Mouse (Mus musculus) hindbrain, embryonic 14.5 days (tissue): Measurements from ENCODE around the gene Rplp2. TPM values are rescaled to one million over a fixed set of nuclear protein-coding genes. Genes with fewer than 3 reads are reported as not detected.

Source experiments
- ATAC-seq: fragments of 200-750 bp; cut with Nextera tagmentation; 2 replicates; pipeline ENCODE4 v1.8.0; 2017; ENCODE audit warnings: moderate number of reproducible peaks, mild to moderate bottlenecking, moderate TSS enrichment, moderate library complexity; ENCODE audit not compliant: low FRiP score
- DNase-seq: peaks from one replicate; pipeline ENCODE4 v3.0.0-alpha.2; 2015; ENCODE audit warnings: low spot score
- H3K27ac ChIP-seq: fragments of 300-500 bp; sonication (generic); 2 replicates; pipeline ENCODE4 v1.5.1; 2014; ENCODE audit warnings: mild to moderate bottlenecking, moderate library complexity
- H3K27me3 ChIP-seq: fragments of 300-500 bp; sonication (generic); 2 replicates; pipeline ENCODE4 v1.6.1; 2014; ENCODE audit warnings: mild to moderate bottlenecking, low read length, mixed read lengths; ENCODE audit not compliant: control insufficient read depth, insufficient read depth
- H3K36me3 ChIP-seq: fragments of 300-500 bp; sonication (generic); replicated peaks from 2 replicates; pipeline ENCODE4 v1.6.1; 2014; ENCODE audit not compliant: control insufficient read depth, insufficient read depth
- H3K4me1 ChIP-seq: fragments of 300-500 bp; sonication (generic); replicated peaks from 2 replicates; pipeline ENCODE4 v1.6.1; 2014; ENCODE audit warnings: antibody characterized with exemption, low read length, mixed read lengths; ENCODE audit not compliant: control insufficient read depth, insufficient read depth
- H3K4me2 ChIP-seq: fragments of 300-500 bp; sonication (generic); replicated peaks from 2 replicates; pipeline ENCODE4 v1.6.1; 2014; ENCODE audit warnings: mild to moderate bottlenecking, moderate library complexity
- H3K4me3 ChIP-seq: fragments of 300-500 bp; sonication (generic); replicated peaks from 2 replicates; pipeline ENCODE4 v1.5.1; 2014; ENCODE audit warnings: mild to moderate bottlenecking, low read length
- H3K9ac ChIP-seq: fragments of 300-500 bp; sonication (generic); 2 replicates; pipeline ENCODE4 v1.6.1; 2014
- H3K9me3 ChIP-seq: fragments of 300-500 bp; sonication (generic); 2 replicates; pipeline ENCODE4 v1.6.1; 2016; ENCODE audit warnings: low read length; ENCODE audit not compliant: control insufficient read depth
- WGBS: fragments of 180-500 bp; shearing (Covaris S2); extraction: QIAGEN DNeasy Blood & Tissue Kit; methylation state at CpG from one replicate; pipeline ENCODE4 v1.1.7; 2014; 5-methylcytosine and 5-hydroxymethylcytosine counted together
- polyA plus RNA-seq: library from polyadenylated mRNA; unstranded; fragments of >200 nt; fragmentation: Nextera tagmentation; extraction: Ambion mirVana; gene quantifications from 2 replicates; pipeline ENCODE4 v1.2.1, GENCODE M21; 2014

Gene Rplp2
- polyA plus RNA-seq, 1 experiment from 2014 or later = 782 TPM

- Histone ChIP-seq H3K4me2 (peak overlapping the region; percentile 90), H3K9me3 (no peaks in the 10 kb centered on the region), H3K9ac (peak overlapping the region; percentile 76; the same call in 1 of the 2 replicates), H3K27me3 (no peaks in the 10 kb centered on the region), H3K27ac (no peak overlapping the region), H3K36me3 (peaks cover 29% of the 10 kb centered on the region), H3K4me3 (peak overlapping the region; percentile 46), H3K4me1 (peaks cover 25% of the 10 kb centered on the region)
- ATAC-seq = no peak
- 69% methylated on average over 9 of the region's 9 CpGs for WGBS
- no peak for DNase-seq
These were observed 11.2 kb upstream of the Rplp2 start for GRCm38 (mm10) chr7:141435856-141436522.

GRCm38 (mm10) chr7:141436523-141436892, 10.7 kb upstream of the Rplp2 start:
- ATAC-seq = no peak
- Histone ChIP-seq H3K9ac (peak overlapping the region; percentile 76), H3K27ac (no peak overlapping the region; the same call in 1 of the 2 replicates), H3K4me3 (peak overlapping the region; percentile 60), H3K4me1 (peaks cover 25% of the 10 kb centered on the region), H3K36me3 (peaks cover 24% of the 10 kb centered on the region), H3K9me3 (no peaks in the 10 kb centered on the region), H3K4me2 (peak overlapping the region; percentile 90), H3K27me3 (no peaks in the 10 kb centered on the region)
- 56% methylated on average over 2 of the region's 2 CpGs for WGBS
- DNase-seq = no peak

- DNase-seq (peak; percentile 81), ATAC-seq (peak; percentile 78)
- Histone ChIP-seq H3K36me3 (peaks cover 15% of the 10 kb centered on the region), H3K27me3 (no peaks in the 10 kb centered on the region), H3K9me3 (no peaks in the 10 kb centered on the region), H3K9ac (peak within 1 kb of the TSS; percentile 76), H3K27ac (peak within 1 kb of the TSS; percentile 71), H3K4me3 (peak within 1 kb of the TSS; percentile 60), H3K4me1 (peaks cover 25% of the 10 kb centered on the region), H3K4me2 (peak within 1 kb of the TSS; percentile 90)
- 5% methylated on average over 52 of the region's 53 CpGs for WGBS
These were observed 9.7 kb upstream of the Rplp2 start, which contains the start of gene Slc25a22 for GRCm38 (mm10) chr7:141437178-141438120. Slc25a22 (minus strand) TSS chr7:141437892.

GRCm38 (mm10) chr7:141438201-141438968, 8.8 kb upstream of the Rplp2 start:
- Histone ChIP-seq H3K4me1 (peaks cover 28% of the 10 kb centered on the region), H3K27ac (peak overlapping the region; percentile 71; the same call in 1 of the 2 replicates), H3K4me2 (peak overlapping the region; percentile 90; the same call in 1 of the 2 replicates), H3K9me3 (no peaks in the 10 kb centered on the region), H3K4me3 (no peak overlapping the region), H3K27me3 (no peaks in the 10 kb centered on the region), H3K36me3 (peaks cover 6% of the 10 kb centered on the region), H3K9ac (0 out of 2 replicates have a peak overlapping the region, but pooled peaks have one; percentile 76)
- DNase-seq (no peak), ATAC-seq (no peak)
- WGBS = 93% methylated on average over 12 of the region's 12 CpGs

GRCm38 (mm10) chr7:141439140-141439679, 8.0 kb upstream of the Rplp2 start:
- H3K4me3 ChIP-seq = no peak overlapping the region
- ATAC-seq = no peak
- no peak for DNase-seq
- H3K9ac ChIP-seq = no peak overlapping the region
- WGBS = 93% methylated on average over 10 of the region's 10 CpGs
- no peaks in the 10 kb centered on the region for H3K27me3 ChIP-seq
- no peak overlapping the region for H3K27ac ChIP-seq
- H3K4me1 ChIP-seq = peaks cover 28% of the 10 kb centered on the region
- H3K9me3 ChIP-seq = no peaks in the 10 kb centered on the region
- no peak overlapping the region for H3K4me2 ChIP-seq
- no peaks in the 10 kb centered on the region; the same call in 1 of the 2 replicates for H3K36me3 ChIP-seq

GRCm38 (mm10) chr7:141439811-141440210, 7.4 kb upstream of the Rplp2 start:
- Histone ChIP-seq H3K27me3 (no peaks in the 10 kb centered on the region), H3K27ac (no peak overlapping the region), H3K9ac (no peak overlapping the region), H3K4me2 (no peak overlapping the region), H3K36me3 (no peaks in the 10 kb centered on the region; the same call in 1 of the 2 replicates), H3K4me3 (no peak overlapping the region), H3K9me3 (no peaks in the 10 kb centered on the region), H3K4me1 (peaks cover 28% of the 10 kb centered on the region)
- DNase-seq (no peak), ATAC-seq (no peak)
- 96% methylated on average over 11 of the region's 11 CpGs for WGBS

- ATAC-seq = no peak
- H3K4me1 ChIP-seq = peaks cover 24% of the 10 kb centered on the region
- no peak for DNase-seq
- 31% methylated on average over 6 of the region's 6 CpGs for WGBS
- H3K4me2 ChIP-seq = no peak overlapping the region
- no peak overlapping the region for H3K27ac ChIP-seq
- no peak overlapping the region for H3K4me3 ChIP-seq
- H3K9me3 ChIP-seq = no peaks in the 10 kb centered on the region
- no peaks in the 10 kb centered on the region for H3K27me3 ChIP-seq
- no peak overlapping the region for H3K9ac ChIP-seq
- H3K36me3 ChIP-seq = no peaks in the 10 kb centered on the region; the same call in 1 of the 2 replicates
These were observed 6.6 kb upstream of the Rplp2 start for GRCm38 (mm10) chr7:141440613-141441012.

GRCm38 (mm10) chr7:141441460-141441859, 5.7 kb upstream of the Rplp2 start:
- no peak for ATAC-seq

More at GRCm38 (mm10) chr7:141441460-141441859, 5.7 kb upstream of the Rplp2 start:
- 93% methylated on average over 9 of the region's 9 CpGs for WGBS
- H3K4me3 ChIP-seq = no peak overlapping the region
- DNase-seq = no peak
- no peak overlapping the region for H3K4me2 ChIP-seq
- H3K27me3 ChIP-seq = no peaks in the 10 kb centered on the region
- no peak overlapping the region for H3K27ac ChIP-seq
- no peaks in the 10 kb centered on the region; the same call in 1 of the 2 replicates for H3K36me3 ChIP-seq
- H3K9me3 ChIP-seq = no peaks in the 10 kb centered on the region
- no peak overlapping the region for H3K9ac ChIP-seq
- peaks cover 16% of the 10 kb centered on the region for H3K4me1 ChIP-seq
